Mouse (Mus musculus) common myeloid progenitor, adult 5-6 weeks (primary cell): Measurements from ENCODE around the gene Obscn. TPM values are rescaled to one million over a fixed set of nuclear protein-coding genes. Genes with fewer than 3 reads are reported as not detected.
A peak's percentile ranks its signal among the peaks of the same experiment; 100 is the strongest.

Experiments used
- ATAC-seq: replicated peaks from 2 replicates; pipeline ENCODE4 v1.8.0; 2016; ENCODE audit warnings: low read depth, mild to moderate bottlenecking, moderate TSS enrichment, inconsistent platforms; ENCODE audit not compliant: poor library complexity, severe bottlenecking
- total RNA-seq: library from RNA; stranded (forward); fragments of 200-1000, 187-1606 nt; gene quantifications from 2 replicates; pipeline ENCODE4 v1.2.3, GENCODE M21; 2017

Gene Obscn
- total RNA-seq, 1 experiment from 2014 or later, result not detected

DNA sequence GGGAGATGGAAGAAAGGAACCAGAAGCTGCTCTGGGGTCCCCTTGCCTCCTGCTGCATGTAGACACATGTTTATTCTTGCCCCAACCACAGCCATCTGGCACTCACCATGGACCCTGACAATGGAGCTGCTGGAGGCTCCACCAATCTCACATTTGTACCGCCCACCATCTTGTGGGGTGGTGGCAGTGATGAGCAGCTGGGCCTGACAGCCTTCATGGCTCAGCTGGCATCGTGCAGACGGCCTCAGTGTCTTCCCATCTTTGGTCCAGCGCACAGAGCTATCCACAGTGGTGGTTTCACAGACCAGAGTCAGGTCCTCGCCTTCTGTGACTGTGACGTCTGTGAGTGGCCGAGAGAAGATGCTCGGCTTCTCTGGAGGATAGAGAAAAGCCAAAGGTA, 67.3 kb downstream of the Obscn start:
- ATAC-seq, result no peak

DNA sequence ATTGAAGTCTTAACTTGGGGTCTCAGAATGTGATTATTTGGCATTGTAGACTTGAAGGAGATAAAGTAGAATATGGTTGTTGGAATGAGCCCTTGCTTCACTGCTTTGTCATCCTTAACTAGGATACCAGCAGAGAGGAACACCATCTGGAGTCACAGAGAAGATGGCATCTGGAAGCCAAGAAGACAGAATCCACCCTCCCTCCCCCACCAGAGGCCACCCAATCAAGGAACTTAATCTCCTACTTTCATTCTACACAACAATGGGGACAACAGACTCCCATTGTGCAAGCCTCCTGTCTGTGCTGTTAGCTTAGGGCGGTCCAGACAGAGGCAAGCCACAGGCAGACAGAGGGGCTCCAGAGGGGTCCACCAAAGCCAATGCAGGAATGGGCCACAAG, 67.8 kb downstream of the Obscn start:
- ATAC-seq, result no peak

DNA sequence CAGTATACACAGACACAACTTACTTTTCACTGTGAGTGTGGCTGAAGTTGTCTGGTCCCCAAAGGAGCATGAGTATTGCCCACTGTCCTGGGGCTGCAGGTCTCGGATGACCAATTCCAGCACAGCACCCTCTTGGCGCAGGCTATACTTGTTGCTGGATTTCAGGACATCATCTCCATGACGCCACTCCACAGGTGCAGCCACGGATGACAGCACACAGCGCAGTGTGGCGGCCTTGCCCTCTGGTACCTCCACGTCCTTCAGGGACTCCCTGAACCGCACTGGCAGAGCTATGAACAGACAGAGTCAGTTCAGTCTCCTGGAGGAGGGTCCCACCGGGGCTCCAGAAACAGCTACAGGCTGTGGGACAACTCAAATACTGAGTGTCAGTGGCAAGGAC, 68.3 kb downstream of the Obscn start:
- ATAC-seq, result no peak

DNA sequence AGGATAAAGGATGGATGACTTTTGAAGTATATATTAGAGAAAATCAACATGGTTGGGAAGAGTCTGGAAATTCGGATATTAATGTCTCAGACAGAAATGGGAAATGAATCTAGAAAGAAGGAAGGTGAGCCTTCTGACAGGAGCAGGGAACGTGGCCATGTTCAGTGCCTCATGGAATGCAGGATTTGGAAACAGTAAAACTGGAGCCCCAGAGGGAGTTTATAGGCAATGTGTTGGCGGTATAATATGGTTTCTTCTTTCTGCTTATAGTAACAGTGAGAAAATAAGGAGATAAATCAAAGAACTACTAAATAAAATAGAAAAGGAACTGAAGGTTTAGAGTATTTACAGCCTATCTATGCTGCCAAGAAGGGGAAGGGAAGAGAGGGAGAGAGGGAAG, 78.2 kb downstream of the Obscn start:
- no peak for ATAC-seq

DNA sequence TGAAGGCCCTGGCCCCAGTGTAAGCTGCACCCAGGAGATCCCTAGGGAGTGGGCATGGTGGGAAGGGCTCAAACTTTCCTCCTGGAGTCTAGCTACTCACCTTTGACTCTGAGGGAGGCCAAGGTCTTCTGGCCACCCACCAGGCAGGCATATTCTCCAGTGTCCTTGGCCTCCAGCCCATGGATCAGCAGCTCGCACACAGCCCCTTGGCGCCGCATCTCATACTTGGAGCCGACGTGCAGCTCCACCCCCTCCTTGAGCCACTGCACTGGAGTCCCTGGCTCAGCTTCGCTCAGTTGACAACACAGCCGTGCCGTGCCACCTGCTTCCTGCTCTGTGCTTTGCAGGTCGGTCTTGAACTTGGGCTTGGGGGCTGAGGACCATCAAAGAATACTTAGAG, 85.2 kb downstream of the Obscn start:
- ATAC-seq, result no peak

DNA sequence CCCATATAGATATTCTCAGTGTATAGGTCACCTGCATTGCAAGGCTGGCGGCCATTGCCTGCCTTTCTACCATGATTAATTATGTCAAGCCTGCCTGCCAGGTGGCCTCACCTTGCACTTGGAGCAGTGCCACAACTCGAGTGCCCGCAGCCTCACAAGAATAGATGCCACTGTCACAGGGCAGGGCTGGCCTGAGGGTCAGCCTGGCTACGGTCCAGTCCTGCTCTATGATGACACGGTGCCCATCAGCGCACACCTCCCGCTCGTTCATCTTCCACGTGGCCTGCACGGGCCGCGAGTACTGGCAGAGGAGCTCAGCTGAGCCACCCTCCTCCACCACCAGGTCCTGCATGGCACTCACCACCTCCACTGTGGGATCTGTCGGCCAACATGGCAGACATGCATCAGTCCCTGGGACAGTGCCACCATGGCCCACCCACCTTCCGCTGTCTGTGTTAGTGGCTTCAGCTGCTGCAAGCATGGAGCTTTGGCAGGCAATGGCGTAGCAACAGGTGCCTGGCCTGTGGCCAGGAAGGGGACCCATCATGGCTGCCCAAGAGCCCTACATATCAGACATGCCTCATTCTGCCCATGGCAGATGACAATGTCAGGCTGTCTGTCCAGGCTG, 91.4 kb downstream of the Obscn start:
- no peak for ATAC-seq

DNA sequence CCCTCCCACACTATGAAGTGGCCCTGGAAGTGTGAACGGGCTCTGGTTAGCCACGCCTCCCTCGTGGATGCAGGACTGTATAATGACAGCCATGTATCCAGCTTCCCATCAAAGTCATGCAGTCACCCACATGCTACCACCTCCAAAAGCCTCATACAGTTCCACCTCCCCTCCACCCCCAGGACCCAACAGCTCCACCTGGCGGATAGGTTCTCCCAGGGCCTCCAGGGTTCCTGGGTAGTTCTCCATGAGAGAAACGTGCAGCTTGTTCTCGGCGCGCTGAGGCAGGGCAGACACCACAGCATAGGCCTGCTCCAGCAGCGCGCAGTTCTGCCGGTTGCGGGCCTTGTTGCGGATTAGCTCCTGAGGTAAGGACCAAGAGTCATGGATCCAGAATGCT, 107.2 kb downstream of the Obscn start:
- ATAC-seq, result no peak

DNA sequence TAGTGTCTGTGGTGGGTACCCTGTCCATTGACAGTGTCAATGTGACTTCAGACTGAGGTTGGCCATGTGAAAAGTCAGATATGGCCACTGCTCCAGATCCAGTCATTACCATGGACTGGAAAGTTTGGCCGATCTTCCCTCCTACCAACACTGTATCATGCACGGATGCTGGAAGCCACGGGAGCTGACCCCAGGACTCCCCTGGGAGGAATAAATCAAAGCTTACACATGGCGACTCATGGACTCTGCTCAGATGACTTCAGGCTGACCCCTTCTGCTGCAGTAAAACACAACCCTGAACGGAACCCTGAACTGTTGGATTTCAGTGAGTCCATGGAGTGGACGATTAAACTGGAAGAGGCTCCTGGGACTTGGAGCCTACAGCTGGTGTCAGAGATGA, 109.8 kb downstream of the Obscn start:
- ATAC-seq, result no peak

DNA sequence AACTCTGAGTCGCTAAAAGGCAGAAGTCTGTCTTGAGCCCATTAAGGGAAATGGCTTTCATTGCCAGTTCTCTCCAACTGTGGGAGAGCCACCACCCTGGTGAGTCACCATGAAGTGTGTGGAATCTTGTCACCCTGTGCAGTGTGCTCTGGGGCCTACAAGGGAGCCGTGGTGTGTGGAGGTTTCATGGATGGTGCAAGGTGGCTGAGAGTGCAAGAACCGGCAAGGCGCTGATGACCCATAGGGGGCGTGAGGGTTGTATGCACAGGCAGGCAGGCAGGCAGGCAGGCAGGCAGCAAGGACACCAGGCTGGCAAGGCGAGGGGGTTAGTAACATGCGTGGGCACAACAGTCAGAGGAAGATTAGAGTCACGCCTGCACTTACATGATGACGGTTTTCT, 121.2 kb downstream of the Obscn start:
- peak; percentile 65; the same call in 1 of the 2 replicates for ATAC-seq

DNA sequence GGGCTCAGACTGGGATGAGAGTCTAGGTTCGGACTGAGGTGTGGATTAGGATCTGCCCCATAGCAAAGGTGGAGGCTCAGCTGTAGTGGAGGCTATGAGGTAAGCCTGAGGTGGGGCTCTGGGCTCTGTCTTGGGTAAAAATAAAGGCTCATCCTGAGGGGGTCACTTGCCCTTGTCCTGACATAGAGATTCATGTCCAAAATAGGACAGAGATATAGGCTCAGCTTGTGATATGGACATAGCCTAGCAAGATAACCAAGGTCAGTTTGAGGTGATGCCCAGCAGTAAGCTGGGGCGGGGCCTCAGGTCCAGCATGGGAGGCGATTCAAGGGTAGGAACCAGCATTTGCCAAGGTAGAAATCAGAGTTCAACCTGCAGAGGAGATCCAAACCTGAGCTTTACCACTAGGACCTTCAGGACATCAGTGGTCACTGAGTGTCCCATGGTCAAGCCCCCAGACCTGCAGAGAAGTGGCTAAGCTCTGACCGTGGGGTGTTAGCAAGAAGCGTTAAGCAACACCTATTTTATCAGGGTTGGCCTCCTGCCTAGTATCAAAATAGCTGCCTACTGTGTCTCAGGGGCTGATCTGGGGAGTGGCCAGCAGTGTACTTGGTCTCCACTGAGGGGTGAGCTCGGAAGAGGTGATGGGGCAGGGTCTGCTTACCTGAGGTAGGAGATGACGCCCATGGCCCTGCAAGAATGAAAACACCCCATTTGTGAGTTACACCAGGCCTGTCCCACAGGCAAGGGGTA, 133.7 kb downstream of the Obscn start:
- ATAC-seq, result no peak

DNA sequence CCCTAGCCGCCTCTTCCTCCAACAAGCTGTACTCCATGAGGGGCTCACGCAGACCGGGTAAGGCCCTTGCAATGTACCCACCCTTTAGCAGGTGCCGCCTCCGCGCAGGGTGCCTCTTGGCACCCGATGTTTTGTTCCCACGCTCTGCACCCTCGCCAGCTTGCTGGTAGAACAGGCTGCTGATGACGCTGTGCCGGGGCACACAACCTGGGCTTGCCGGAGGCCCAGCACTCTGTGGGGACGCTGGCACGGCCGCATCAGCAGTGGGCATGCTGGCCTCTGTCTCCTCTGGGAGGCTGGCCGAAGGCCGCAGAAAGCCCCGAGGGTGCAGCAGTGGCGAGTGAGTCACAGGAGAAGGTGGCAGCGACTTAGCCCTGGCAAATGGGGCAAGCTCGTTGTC, 135.6 kb downstream of the Obscn start:
- ATAC-seq, result no peak

DNA sequence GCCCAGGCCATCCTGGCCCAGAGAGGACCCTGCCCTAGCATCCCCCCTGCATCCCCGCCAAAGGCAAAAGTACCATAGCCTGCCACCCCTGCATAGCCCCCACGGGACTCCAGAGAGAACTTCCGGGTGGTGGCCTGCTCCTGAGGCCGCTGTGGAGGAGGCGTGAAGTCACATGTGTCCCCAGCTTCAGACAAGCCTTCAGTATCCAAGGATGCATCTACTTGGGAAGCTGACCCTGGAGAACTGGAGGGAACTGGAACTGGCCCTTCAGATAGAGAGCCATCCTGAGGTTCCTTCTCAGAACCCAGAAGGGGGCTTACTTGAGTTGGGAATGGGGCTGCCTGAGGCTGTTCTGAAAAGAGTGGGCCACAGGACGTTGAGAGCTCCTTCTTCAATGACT, 136.4 kb downstream of the Obscn start:
- no peak for ATAC-seq

DNA sequence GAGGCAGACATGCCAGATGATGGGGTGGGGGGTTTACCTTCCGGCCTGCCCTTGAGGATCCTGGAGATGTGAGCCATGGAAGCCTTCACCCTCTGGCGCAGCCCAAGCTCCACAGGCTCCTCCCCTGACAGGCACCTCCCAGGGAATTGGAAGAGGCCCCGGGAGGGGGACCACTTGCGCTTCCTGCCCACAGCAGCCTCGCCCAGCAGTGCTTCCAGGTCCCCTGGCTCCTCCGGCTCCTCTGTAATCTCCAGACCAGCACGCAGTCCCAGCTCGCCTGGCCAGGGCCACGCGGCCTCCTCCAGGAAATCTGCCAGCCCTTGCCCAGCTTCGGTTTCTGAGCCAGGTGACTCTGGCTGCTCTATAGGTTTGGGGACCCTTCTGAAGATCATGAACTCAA, 137.0 kb downstream of the Obscn start:
- no peak for ATAC-seq

DNA sequence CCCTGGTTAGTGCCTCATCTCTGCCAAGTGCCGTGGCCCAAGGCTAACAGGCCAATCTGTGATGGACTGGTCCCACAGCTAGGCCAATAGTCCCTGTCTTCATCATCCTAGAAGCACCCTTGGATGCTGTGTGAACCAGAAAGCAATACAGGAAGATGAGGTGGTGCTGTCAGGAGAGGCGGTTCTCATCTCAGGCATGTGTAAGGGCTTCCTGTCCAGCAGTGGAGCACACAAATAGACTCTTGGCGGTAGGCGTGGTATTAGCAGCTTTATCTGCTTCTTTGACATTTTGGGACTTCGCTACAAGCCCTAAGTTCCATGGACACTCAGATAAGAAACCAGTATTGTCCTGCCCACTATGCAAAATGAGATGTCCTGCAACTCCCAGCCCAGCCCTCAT, 138.7 kb downstream of the Obscn start:
- ATAC-seq, result no peak

DNA sequence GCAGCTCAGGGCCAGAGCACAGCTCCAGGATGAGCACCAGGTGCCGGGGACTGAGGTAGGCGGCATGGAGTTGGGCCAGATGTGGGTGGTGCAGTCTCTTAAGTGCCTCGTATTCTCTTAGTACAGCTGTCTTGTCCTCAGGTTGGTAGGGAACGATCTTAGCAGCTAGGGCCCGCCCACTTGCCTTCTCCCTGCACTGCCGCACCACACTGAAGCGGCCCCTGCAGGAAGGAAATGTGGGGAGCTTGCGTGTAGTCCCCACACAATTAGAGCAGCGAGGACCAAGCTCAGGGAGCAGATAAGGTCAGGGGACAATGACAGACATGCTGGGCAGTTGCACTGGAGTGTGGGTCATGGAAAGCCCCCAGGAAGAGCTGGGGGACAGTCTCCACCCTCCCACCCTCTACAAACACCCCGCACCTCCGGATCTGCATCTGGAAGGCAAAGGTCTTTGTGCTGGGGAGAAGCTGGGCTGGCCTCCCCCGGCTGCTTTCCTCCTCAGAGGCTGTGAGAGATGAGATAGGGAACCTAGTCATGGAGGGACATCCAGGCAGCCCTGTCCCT, 140.3 kb downstream of the Obscn start:
- ATAC-seq, result peak; percentile 79

DNA sequence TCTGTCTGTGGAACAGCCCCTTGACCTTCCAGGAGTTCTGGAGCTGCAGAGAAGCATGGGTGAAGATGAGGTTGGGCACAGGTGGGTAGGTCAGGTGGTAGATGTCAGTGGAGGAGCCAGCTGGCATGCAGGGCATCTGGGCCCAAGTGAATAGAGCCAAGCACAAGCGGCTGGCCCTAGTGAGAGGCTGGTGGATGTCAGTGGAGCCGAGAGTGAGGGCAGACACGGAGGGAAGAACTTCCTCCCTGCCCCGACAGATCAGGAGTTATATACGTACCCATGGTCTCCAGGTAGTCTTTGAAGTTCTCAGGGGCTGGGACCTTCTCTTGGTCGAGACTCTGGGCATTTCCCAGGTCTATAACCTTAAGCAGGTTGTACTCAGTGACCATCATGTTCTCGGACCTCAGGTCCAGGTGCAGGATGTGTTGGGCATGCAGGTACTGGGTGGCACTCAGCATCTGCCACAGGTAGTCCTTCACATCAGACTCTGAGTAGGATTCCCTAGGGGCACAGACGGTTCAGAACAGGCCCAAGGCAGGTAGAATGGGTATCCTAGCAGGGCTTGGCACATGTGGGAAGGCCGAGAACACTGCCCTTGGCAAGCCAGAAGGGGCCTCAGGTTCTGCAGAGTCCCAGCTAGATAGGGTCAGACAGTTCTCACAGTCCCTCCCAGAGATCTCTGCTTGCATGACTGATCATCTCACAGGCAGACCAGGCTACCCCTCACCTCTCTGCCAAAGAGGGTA, 141.0 kb downstream of the Obscn start:
- ATAC-seq, result no peak

DNA sequence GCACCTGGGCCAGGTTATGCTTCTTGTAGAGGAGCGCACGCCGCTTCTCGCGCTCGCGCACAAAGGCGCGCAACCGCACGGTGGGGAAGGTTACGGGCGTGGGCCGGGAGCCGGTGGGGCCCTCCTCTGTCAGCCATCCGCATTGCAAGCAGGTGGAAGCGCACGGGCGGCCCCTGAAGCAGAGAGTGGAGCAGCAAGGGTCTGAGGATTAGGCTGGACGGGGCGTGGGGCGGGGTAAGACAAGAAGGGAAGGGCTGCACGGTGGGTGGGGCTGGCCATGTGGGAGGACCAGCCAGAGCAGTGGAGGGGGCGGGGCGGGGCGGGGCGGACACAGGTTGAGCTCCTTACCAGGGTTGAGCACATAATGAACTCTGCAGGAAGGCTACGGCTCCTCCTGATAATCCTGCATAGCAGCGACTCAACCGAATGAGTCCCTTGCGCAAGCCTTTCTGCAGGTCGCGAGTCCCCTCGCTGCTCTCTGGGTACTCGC, 141.8 kb downstream of the Obscn start:
- peak; percentile 58 for ATAC-seq

DNA sequence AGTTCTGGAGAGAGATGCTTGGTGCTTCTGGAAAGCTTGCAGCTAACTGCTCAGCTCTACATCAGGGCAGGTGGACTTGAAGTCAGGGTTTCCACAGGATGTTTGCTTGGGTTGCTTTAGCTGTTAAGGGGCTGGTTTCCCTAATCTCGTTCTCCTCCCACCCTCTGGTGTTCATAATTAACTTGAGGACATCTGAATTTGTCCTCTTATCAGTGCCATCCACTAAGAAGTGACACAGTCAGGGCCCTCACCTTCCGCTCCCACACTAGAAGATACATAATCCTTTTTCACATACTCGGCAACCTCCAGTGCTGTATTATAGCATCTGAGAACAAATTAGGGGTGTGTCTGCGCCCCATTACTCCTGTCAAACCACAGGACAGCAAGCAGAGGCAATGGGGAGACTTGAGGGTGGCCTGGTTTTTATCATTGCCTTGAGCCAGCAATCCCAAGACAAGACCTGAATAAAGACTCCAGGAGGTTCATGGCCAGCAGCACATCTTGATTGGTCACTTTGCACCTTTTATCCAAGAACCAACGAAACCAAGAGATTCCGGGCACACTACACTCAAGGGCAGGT, 143.0 kb downstream of the Obscn start:
- ATAC-seq, result no peak

DNA sequence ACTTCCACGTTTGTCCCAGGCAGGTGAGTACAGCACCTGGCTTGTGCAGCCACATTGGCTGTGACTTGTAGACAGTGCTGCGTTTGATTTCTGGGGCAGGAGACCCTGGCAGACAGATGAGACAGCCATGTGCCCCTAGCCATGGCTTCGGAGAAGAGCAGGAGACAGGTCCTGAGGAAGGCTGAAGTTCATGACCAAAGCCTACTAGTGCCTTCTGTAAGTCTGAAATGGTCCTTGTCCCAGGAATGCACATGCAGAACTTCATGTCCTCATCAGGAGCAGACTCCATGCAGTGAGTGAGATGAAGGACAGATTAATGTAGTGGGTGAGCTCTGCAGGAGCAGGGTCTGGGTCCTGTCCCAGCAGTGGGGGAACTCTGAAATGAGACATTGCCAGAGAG, 144.3 kb downstream of the Obscn start:
- ATAC-seq, result no peak

DNA sequence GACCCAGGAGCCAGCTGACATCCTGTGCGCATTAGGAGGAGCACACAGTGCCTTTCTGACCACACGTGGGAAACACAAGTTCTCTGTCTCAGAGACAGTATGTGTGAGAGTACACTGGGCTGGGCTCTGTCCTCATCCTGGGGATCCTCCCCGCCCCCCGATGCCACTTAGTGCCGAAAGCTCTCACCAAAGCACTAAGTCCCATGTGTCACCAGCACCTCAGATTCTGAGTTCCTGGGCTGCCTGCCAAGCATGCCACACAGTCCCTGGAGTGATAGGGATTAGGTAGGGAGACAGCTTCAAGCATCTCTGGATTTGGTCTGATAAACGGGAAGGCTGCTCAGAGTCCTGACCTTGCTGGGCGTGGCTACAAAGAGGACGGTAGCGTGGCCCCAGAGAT, 145.4 kb downstream of the Obscn start:
- no peak for ATAC-seq

DNA sequence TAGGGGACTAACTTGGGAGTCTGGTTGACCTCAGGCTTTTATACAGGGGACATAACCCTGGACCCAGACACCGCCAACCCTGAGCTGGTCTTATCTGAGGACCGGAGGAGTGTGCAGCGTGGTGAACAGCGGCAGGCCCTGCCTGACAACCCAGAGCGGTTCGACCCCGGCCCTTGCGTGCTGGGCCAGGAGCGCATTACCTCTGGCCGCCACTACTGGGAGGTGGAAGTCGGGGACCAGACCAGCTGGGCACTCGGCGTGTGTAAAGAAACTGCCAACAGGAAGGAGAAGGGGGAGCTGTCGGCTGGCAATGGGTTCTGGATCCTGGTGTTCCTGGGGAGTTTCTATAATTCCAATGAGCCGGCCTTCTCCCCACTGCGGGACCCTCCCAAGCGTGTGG, 146.1 kb downstream of the Obscn start:
- ATAC-seq, result no peak
